In the genomic region with DNA sequence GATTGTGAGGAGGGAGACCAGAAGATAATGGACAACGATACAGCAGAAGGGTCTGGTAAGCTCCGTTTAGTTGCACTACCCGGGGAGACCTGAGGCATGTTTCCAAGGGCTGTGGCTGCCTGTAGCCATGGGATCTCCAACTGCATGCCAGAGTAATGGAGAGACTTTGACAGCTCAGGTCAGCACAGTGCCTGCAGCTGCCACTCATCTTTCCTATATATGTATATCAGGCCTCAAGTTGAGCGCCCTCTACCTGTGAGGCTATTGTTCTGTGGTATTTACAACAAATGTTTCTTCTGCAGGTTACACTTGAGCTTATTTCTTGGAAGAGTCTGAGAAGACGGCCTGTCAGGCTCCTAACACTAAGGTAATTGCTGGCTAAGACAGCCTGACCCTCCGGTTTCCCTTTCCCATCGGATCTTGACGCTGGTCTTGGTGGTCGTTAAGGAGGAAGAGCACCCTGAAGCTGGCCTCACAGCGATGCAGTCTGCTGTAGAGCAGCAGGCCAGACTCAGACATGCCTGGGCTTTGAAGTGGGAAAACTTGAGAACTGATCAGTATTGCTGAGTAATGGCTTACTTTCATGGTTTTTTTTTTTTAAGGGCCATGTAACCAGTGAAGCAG, we compare ENCODE assay signal across 8 mouse cellular contexts. TPM values are rescaled to one million over a fixed set of nuclear protein-coding genes. Genes with fewer than 3 reads are reported as not detected.
DNase-seq lines count a peak whose midpoint lies in the region; ATAC-seq and TF ChIP-seq lines count a peak whose summit lies in the region.

No protein-coding gene starts in this region.

- intact Hi-C loops in left cerebral cortex, adult 2 months (cut with DNase I), result loop anchor here (2.0 kb wide), 3 partner anchors 19 to 43 kb away; partner anchors contain the start of genes Rcc1, Taf12 and Trnau1ap

- H3K9ac ChIP-seq in intestine, postnatal 0 days (ENCODE audit: low read depth, low read length), result peak overlapping the region; percentile 84
- H3K9ac ChIP-seq in liver, embryonic 12.5 days, result peak overlapping the region; percentile 90

- no peaks in the 10 kb centered on the region for H3K4me1 ChIP-seq in intestine, postnatal 0 days (replicated peaks; ENCODE audit: control insufficient read depth, insufficient read depth, low read length)
- H3K4me1 ChIP-seq in liver, embryonic 12.5 days, result peaks cover 32% of the 10 kb centered on the region

- H3K27me3 ChIP-seq in intestine, postnatal 0 days (replicated peaks; ENCODE audit: control insufficient read depth, insufficient read depth, low read length), result no peaks in the 10 kb centered on the region
- H3K27me3 ChIP-seq in liver, embryonic 12.5 days (replicated peaks), result no peaks in the 10 kb centered on the region

- TF ChIP-seq CTCF in left cerebral cortex, adult 2 months (IDR thresholded peaks at IDR 0.05), result peak; percentile 62
- peak; percentile 79 for TF ChIP-seq CTCF in intestine, postnatal 0 days (IDR thresholded peaks at IDR 0.05; ENCODE audit: low read depth)

- 24% methylated on average over 10 of the region's 10 CpGs for WGBS in intestine, postnatal 0 days
- 14% methylated on average over 10 of the region's 10 CpGs for WGBS in liver, embryonic 12.5 days (ENCODE audit: insufficient replicate concordance)

- H3K27ac ChIP-seq in left cerebral cortex, adult 2 months, result peak overlapping the region; percentile 93
- 0 out of 2 replicates have a peak overlapping the region, but pooled peaks have one; percentile 36 for H3K27ac ChIP-seq in intestine, postnatal 0 days (ENCODE audit: low read depth, low read length)
- H3K27ac ChIP-seq in liver, embryonic 12.5 days, result peak overlapping the region; percentile 92

- peak; percentile 22 to 33 for DNase-seq in left cerebral cortex, adult 2 months (ENCODE audit: extremely low spot score in 1 of 2, low spot score in 2 of 2)
- DNase-seq in left cerebral cortex, adult 8-10 months (ENCODE audit: low spot score in 2 of 2), result no peak
- peak; percentile 54 for DNase-seq in cerebellum, adult 9-11 months
- peak; percentile 33 for DNase-seq in gastrocnemius, postnatal 10 days
- DNase-seq in thymus, postnatal 0 days (ENCODE audit: low spot score), result peak; percentile 81

- H3K36me3 ChIP-seq in intestine, postnatal 0 days (ENCODE audit: control insufficient read depth, insufficient read depth), result peaks cover 38% of the 10 kb centered on the region
- peaks cover 55% of the 10 kb centered on the region for H3K36me3 ChIP-seq in liver, embryonic 12.5 days

- 0 out of 2 replicates have a peak, but pooled peaks have one; percentile 11 for ATAC-seq in intestine, postnatal 0 days
- ATAC-seq in liver, embryonic 12.5 days, result peak; percentile 42; the same call in 1 of the 2 replicates
- ATAC-seq in monocyte, adult 5-6 weeks (replicated peaks; ENCODE audit: insufficient number of reproducible peaks, low FRiP score, low TSS enrichment, poor library complexity, severe bottlenecking), result peak; percentile 63

- H3K4me2 ChIP-seq in intestine, postnatal 0 days (replicated peaks; ENCODE audit: low read depth), result peak overlapping the region; percentile 80
- peak overlapping the region; percentile 86 for H3K4me2 ChIP-seq in liver, embryonic 12.5 days

- H3K9me3 ChIP-seq in intestine, postnatal 0 days (ENCODE audit: control insufficient read depth), result no peaks in the 10 kb centered on the region
- H3K9me3 ChIP-seq in liver, embryonic 12.5 days (replicated peaks), result no peaks in the 10 kb centered on the region

- peak overlapping the region; percentile 82 for H3K4me3 ChIP-seq in left cerebral cortex, adult 2 months
- H3K4me3 ChIP-seq in intestine, postnatal 0 days (ENCODE audit: low read depth, low read length), result peak overlapping the region; percentile 79
- peak overlapping the region; percentile 82 for H3K4me3 ChIP-seq in liver, embryonic 12.5 days

RNA-seq across cellular contexts. Expression of gene Rab42, which starts 6.8 kb away (rescaled TPM):
- total RNA-seq in left cerebral cortex, adult 2 months (2021), result 1 to 10 TPM; 1.6 to 2.6 TPM
- total RNA-seq in left cerebral cortex, adult 8-10 months (2022), result 1 to 10 TPM; 1.5 to 3.3 (median 2.3) TPM
- total RNA-seq in gastrocnemius, postnatal 10 days (2021), result under 1 TPM; 0.72 to 0.87 TPM
- 48.2 and 48.3 TPM in 2 replicates for polyA plus RNA-seq in intestine, postnatal 0 days (2015; fragmentation: Nextera tagmentation; extraction: Ambion mirVana)
- polyA plus RNA-seq in liver, embryonic 12.5 days (2016; fragmentation: Nextera tagmentation; extraction: Ambion mirVana), result 0.61 and 1.0 TPM in 2 replicates
- not detected in 3 replicates for total RNA-seq in monocyte, adult 5-6 weeks (2017)
- polyA plus RNA-seq in thymus, postnatal 0 days (2015; fragmentation: Nextera tagmentation; extraction: Ambion mirVana), result 10.8 and 11.9 TPM in 2 replicates

RNA-seq across cellular contexts. Expression of gene Trnau1ap, which starts 19.4 kb away (rescaled TPM):
- total RNA-seq in left cerebral cortex, adult 2 months (2021), result 10 to 100 TPM; 22.4 to 24.9 TPM
- 10 to 100 TPM; 20.6 to 30.6 (median 29.0) TPM for total RNA-seq in left cerebral cortex, adult 8-10 months (2022)
- 10 to 100 TPM; 16.1 to 21.2 TPM for total RNA-seq in gastrocnemius, postnatal 10 days (2021)
- polyA plus RNA-seq in intestine, postnatal 0 days (2015; fragmentation: Nextera tagmentation; extraction: Ambion mirVana), result 80.1 and 84.1 TPM in 2 replicates
- polyA plus RNA-seq in liver, embryonic 12.5 days (2016; fragmentation: Nextera tagmentation; extraction: Ambion mirVana), result 48.2 and 50.8 TPM in 2 replicates
- 42.3 to 56.8 TPM (median 49.3 TPM) in 3 replicates for total RNA-seq in monocyte, adult 5-6 weeks (2017)
- 53.2 and 55.1 TPM in 2 replicates for polyA plus RNA-seq in thymus, postnatal 0 days (2015; fragmentation: Nextera tagmentation; extraction: Ambion mirVana)

RNA-seq across cellular contexts. Expression of gene Taf12, which starts 35.8 kb away (rescaled TPM):
- total RNA-seq in left cerebral cortex, adult 2 months (2021), result 10 to 100 TPM; 22.1 to 24.4 TPM
- 10 to 100 TPM; 15.7 to 22.4 (median 20.4) TPM for total RNA-seq in left cerebral cortex, adult 8-10 months (2022)
- total RNA-seq in gastrocnemius, postnatal 10 days (2021), result 10 to 100 TPM; 22.9 to 25.7 TPM
- 43.2 and 47.5 TPM in 2 replicates for polyA plus RNA-seq in intestine, postnatal 0 days (2015; fragmentation: Nextera tagmentation; extraction: Ambion mirVana)
- 61.7 and 61.8 TPM in 2 replicates for polyA plus RNA-seq in liver, embryonic 12.5 days (2016; fragmentation: Nextera tagmentation; extraction: Ambion mirVana)
- total RNA-seq in monocyte, adult 5-6 weeks (2017), result 16.0 to 41.7 TPM (median 37.0 TPM) in 3 replicates
- polyA plus RNA-seq in thymus, postnatal 0 days (2015; fragmentation: Nextera tagmentation; extraction: Ambion mirVana), result 83.0 and 92.5 TPM in 2 replicates

RNA-seq across cellular contexts. Expression of gene Rcc1, which starts 43.4 kb away (rescaled TPM):
- total RNA-seq in left cerebral cortex, adult 2 months (2021), result 10 to 100 TPM; 13.0 to 14.3 TPM
- 10 to 100 TPM; 12.0 to 15.5 (median 14.2) TPM for total RNA-seq in left cerebral cortex, adult 8-10 months (2022)
- 10 to 100 TPM; 13.4 to 18.6 TPM for total RNA-seq in gastrocnemius, postnatal 10 days (2021)
- polyA plus RNA-seq in intestine, postnatal 0 days (2015; fragmentation: Nextera tagmentation; extraction: Ambion mirVana), result 47.4 and 48.7 TPM in 2 replicates
- 91.9 and 102 TPM in 2 replicates for polyA plus RNA-seq in liver, embryonic 12.5 days (2016; fragmentation: Nextera tagmentation; extraction: Ambion mirVana)
- total RNA-seq in monocyte, adult 5-6 weeks (2017), result 2.9 to 7.7 TPM (median 6.1 TPM) in 3 replicates
- 97.8 and 99.5 TPM in 2 replicates for polyA plus RNA-seq in thymus, postnatal 0 days (2015; fragmentation: Nextera tagmentation; extraction: Ambion mirVana)

RNA-seq across cellular contexts. Expression of gene Gmeb1, which starts 48.6 kb away (rescaled TPM):
- total RNA-seq in left cerebral cortex, adult 2 months (2021), result 10 to 100 TPM; 22.1 to 26.1 TPM
- total RNA-seq in left cerebral cortex, adult 8-10 months (2022), result 10 to 100 TPM; 18.9 to 24.7 (median 20.2) TPM
- total RNA-seq in gastrocnemius, postnatal 10 days (2021), result 10 to 100 TPM; 11.2 to 12.3 TPM
- polyA plus RNA-seq in intestine, postnatal 0 days (2015; fragmentation: Nextera tagmentation; extraction: Ambion mirVana), result 8.9 and 9.6 TPM in 2 replicates
- polyA plus RNA-seq in liver, embryonic 12.5 days (2016; fragmentation: Nextera tagmentation; extraction: Ambion mirVana), result 19.1 and 19.5 TPM in 2 replicates
- total RNA-seq in monocyte, adult 5-6 weeks (2017), result 17.3 to 29.1 TPM (median 20.7 TPM) in 3 replicates
- 32.8 and 43.6 TPM in 2 replicates for polyA plus RNA-seq in thymus, postnatal 0 days (2015; fragmentation: Nextera tagmentation; extraction: Ambion mirVana)

Comparison
In these comparisons a context has a peak if more than half of its experiments do, and no peak if none do; other contexts are left out.
1. DNase-seq: peak in left cerebral cortex, adult 2 months (2 of 2), cerebellum, adult 9-11 months (single experiment), gastrocnemius, postnatal 10 days (single experiment) and thymus, postnatal 0 days (single experiment); none in left cerebral cortex, adult 8-10 months (0 of 2).
2. H3K27ac ChIP-seq: peak in every context shown above with its lines; median percentile 93 in left cerebral cortex, adult 2 months; 92 in liver, embryonic 12.5 days; 36 in intestine, postnatal 0 days.
3. ATAC-seq: peak in every context shown above with its lines; median percentile 63 in monocyte, adult 5-6 weeks; 42 in liver, embryonic 12.5 days; 11 in intestine, postnatal 0 days.
4. Peak in every context shown above with its lines, with median percentiles within 50 percentile points of each other: H3K4me3 ChIP-seq.